Mouse (Mus musculus) limb, embryonic 12.5 days (tissue): ENCODE measurements around the gene Rxfp4. TPM values are rescaled to one million over a fixed set of nuclear protein-coding genes. Genes with fewer than 3 reads are reported as not detected.
A peak's percentile ranks its signal among the peaks of the same experiment; 100 is the strongest.

Experiments used
- ATAC-seq: fragments of 200-750 bp; cut with Nextera tagmentation; 2 replicates; pipeline ENCODE4 v1.8.0; 2017; ENCODE audit warnings: low read depth, moderate TSS enrichment; ENCODE audit not compliant: insufficient number of reproducible peaks, insufficient read depth, low FRiP score, low TSS enrichment
- H3K27ac ChIP-seq: fragments of 300-500 bp; sonication (generic); 2 replicates; pipeline ENCODE4 v1.5.1; 2016; ENCODE audit warnings: mild to moderate bottlenecking, moderate library complexity
- H3K27me3 ChIP-seq: fragments of 300-500 bp; sonication (generic); 2 replicates; pipeline ENCODE4 v1.6.1; 2016; ENCODE audit warnings: mild to moderate bottlenecking, moderate library complexity
- H3K36me3 ChIP-seq: fragments of 300-500 bp; sonication (generic); 2 replicates; pipeline ENCODE4 v1.6.1; 2016; ENCODE audit warnings: mild to moderate bottlenecking, moderate library complexity
- H3K4me1 ChIP-seq: fragments of 300-500 bp; sonication (generic); replicated peaks from 2 replicates; pipeline ENCODE4 v1.6.1; 2016
- H3K4me2 ChIP-seq: fragments of 300-500 bp; sonication (generic); 2 replicates; pipeline ENCODE4 v1.6.1; 2016; ENCODE audit warnings: mild to moderate bottlenecking, moderate library complexity
- H3K4me3 ChIP-seq: fragments of 300-500 bp; sonication (generic); replicated peaks from 2 replicates; pipeline ENCODE4 v1.5.1; 2016; ENCODE audit warnings: mild to moderate bottlenecking
- H3K9ac ChIP-seq: fragments of 300-500 bp; sonication (generic); replicated peaks from 2 replicates; pipeline ENCODE4 v1.6.1; 2016; ENCODE audit warnings: mild to moderate bottlenecking, moderate library complexity
- H3K9me3 ChIP-seq: fragments of 300-500 bp; sonication (generic); 2 replicates; pipeline ENCODE4 v1.6.1; 2016; ENCODE audit warnings: mild to moderate bottlenecking, moderate library complexity
- WGBS: fragments of 180-500 bp; shearing (Covaris S2); methylation state at CpG from one replicate; pipeline ENCODE4 v1.1.7; 2016; 5-methylcytosine and 5-hydroxymethylcytosine counted together
- polyA plus RNA-seq: library from polyadenylated mRNA; unstranded; fragments of >200 nt; fragmentation: Nextera tagmentation; extraction: Ambion mirVana; gene quantifications from 2 replicates; pipeline ENCODE4 v1.2.1, GENCODE M21; 2016

Rxfp4 gene
- polyA plus RNA-seq, 1 experiment from 2014 or later: not detected

DNA sequence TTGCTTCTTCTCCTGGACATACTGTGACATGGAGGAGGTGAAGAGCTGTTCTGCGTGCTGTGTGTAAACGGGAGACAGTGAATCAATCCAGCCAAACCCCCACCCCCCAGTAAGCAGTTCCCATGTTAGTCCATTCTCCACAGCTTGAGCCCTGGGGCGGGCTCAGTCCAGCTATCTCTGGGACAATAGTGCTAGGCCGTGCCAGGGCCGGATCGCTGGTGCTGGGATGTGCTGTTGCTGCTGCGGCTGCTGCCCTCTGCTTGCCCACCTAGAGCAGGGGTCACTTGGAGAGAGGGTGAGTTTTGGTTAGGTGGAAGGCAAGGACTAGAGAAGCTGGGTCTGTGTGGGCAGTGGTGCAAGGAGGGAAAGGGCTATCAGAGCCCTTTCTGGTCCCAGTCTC, 26.6 kb downstream of the Rxfp4 start:
- Histone ChIP-seq H3K27ac (no peak overlapping the region), H3K27me3 (no peaks in the 10 kb centered on the region), H3K36me3 (peaks cover 62% of the 10 kb centered on the region), H3K4me1 (peaks cover 31% of the 10 kb centered on the region), H3K9me3 (no peaks in the 10 kb centered on the region), H3K9ac (no peak overlapping the region; the same call in 1 of the 2 replicates), H3K4me2 (no peak overlapping the region), H3K4me3 (no peak overlapping the region)
- WGBS: 81% methylated on average over 7 of the region's 7 CpGs
- ATAC-seq: no peak

DNA sequence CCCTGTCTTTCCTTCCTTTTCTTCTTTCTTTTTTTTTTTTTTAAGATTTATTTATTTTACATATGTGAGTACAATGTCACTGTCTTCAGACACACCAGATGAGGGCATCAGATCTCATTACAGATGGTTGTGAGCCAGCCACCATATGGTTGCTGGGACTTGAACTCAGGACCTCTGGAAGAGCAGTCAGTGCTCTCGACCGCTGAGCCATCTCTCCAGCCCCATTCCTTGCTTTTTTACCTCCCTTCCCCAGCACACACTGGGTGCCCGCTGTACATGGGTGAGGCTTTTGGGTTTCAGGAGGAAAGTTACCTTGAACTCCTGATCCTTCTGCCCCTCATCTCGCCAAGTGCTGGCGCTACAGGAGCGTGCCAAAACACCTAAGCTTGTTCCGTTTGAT, 27.4 kb downstream of the Rxfp4 start:
- peaks cover 33% of the 10 kb centered on the region for H3K4me1 ChIP-seq

DNA sequence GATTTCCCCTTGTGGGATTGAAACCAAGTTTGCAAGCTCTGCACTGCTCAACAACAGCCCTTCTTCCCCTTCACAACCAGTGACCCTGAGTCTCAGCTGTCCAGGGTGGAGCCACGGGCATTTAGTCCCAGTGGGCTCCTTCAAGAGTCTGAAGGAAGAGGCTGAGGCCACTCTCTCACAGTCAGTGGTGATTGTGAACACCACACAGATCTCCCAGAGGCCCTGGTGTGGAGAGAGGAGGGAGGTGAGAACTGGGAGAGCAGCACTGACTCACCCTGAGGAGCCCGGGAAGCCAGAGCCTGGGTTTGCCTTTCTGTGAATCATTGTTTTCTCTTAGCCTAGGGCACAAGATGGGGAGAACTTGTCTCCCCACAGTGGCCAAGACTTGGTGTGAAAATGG, 28.0 kb downstream of the Rxfp4 start:
- WGBS: 61% methylated on average over 2 of the region's 2 CpGs
- peak overlapping the region; percentile 97 for H3K9ac ChIP-seq
- no peaks in the 10 kb centered on the region for H3K27me3 ChIP-seq
- H3K4me3 ChIP-seq: peak overlapping the region; percentile 87; the same call in 1 of the 2 replicates
- no peaks in the 10 kb centered on the region for H3K9me3 ChIP-seq
- no peak for ATAC-seq
- peak overlapping the region; percentile 96 for H3K4me2 ChIP-seq
- peaks cover 38% of the 10 kb centered on the region for H3K4me1 ChIP-seq
- peak overlapping the region; percentile 97; the same call in 1 of the 2 replicates for H3K27ac ChIP-seq
- H3K36me3 ChIP-seq: peaks cover 49% of the 10 kb centered on the region

More for the DNA sequence above, 27.4 kb downstream of the Rxfp4 start:
- Histone ChIP-seq H3K4me2 (no peak overlapping the region), H3K27me3 (no peaks in the 10 kb centered on the region), H3K36me3 (peaks cover 55% of the 10 kb centered on the region), H3K27ac (no peak overlapping the region), H3K9me3 (no peaks in the 10 kb centered on the region), H3K9ac (0 out of 2 replicates have a peak overlapping the region, but pooled peaks have one; percentile 14), H3K4me3 (no peak overlapping the region)
- ATAC-seq: no peak
- 89% methylated on average over 7 of the region's 7 CpGs for WGBS

DNA sequence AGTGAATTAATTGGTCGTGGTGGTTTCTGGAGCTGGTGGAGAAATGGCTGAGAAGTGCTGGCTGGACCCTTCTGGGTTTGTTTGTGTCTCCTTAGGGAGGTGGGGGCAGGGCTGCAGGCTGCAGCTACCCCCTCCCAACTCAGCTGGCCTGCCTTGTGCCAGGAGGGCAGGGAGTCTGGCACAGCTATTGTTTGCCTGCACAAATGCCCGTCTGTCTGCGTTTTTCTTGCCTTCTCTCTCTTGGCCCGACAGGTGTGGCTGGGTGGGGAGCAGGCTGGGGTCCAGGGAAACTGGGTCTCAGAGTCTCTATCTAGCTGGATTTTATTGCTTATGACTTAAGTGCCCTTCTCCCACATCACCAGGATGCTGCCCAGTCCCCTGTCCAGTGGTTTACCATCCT, 28.6 kb downstream of the Rxfp4 start:
- H3K4me2 ChIP-seq: peak overlapping the region; percentile 96
- H3K9me3 ChIP-seq: no peaks in the 10 kb centered on the region
- no peaks in the 10 kb centered on the region for H3K27me3 ChIP-seq
- H3K9ac ChIP-seq: peak overlapping the region; percentile 97; the same call in 1 of the 2 replicates
- peaks cover 42% of the 10 kb centered on the region for H3K4me1 ChIP-seq
- peak overlapping the region; percentile 87 for H3K4me3 ChIP-seq
- no peak for ATAC-seq
- H3K36me3 ChIP-seq: peaks cover 43% of the 10 kb centered on the region
- H3K27ac ChIP-seq: peak overlapping the region; percentile 97; the same call in 1 of the 2 replicates
- 39% methylated on average over 4 of the region's 4 CpGs for WGBS

DNA sequence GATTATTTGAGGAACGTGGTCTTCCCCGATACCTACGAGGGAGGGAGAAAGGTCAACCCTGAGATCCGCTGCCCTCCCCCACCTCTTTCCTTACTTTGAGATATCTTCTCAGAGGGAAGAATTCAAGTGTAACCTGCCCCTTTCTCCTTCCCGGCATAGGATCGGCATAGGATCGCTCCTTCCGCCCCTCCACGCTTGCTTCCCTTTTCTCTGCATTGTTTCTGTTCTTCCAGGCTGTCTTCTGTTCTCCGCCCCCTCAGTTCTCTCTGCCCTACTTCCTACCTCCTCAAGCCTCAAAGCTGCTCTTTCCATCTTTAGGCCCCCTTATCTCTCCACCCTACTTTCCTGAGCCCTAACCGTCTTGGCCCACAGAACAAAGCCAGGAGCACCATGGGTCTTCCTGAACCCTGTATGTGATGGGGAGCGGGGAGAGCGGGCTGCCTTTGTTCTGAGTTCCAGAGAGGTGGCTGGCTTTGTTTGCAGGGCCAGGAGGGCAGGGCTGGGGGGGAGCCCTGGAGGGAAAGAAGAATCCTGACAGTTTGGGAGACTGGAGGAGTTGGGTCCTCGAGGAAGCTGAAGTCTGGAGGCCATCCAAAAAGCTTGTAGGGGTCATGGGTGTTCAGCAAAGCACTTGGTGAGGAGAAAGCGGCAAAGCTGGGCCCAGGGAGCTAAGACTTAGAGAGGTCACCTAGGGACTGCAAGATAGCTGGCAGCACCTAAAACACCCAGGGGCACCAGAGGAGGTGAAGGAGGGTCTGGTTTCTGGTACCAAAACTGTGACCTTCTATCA, 29.4 kb downstream of the Rxfp4 start:
- no peak for ATAC-seq

DNA sequence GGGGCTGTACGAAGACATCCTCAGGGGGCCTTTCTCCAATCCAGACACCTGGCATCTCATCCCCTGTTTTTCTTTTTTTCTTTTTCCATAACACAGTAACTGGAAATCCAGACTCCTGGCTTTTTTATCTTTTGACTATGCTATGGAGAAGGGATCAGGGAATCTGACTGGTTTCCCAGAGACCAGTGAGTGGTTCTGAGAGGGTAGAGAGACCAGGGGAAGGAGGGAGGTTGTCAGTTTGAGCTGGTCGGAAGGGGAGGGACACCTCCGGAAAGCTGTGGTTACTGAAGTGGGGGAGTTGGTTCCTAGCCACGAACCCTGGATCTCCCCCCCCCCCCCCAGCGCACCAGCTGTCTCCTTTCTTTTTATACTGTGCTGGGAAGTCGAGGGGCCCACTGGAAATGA, 30.0 kb downstream of the Rxfp4 start:
- Histone ChIP-seq H3K9ac (peak overlapping the region; percentile 97), H3K4me3 (peak overlapping the region; percentile 87), H3K27me3 (no peaks in the 10 kb centered on the region), H3K36me3 (peaks cover 29% of the 10 kb centered on the region), H3K4me1 (peaks cover 42% of the 10 kb centered on the region), H3K4me2 (peak overlapping the region; percentile 96), H3K9me3 (no peaks in the 10 kb centered on the region), H3K27ac (peak overlapping the region; percentile 97)
- no peak for ATAC-seq
- under 1% methylated on average over 6 of the region's 6 CpGs for WGBS

More for the DNA sequence above, 29.4 kb downstream of the Rxfp4 start:
- no peaks in the 10 kb centered on the region for H3K9me3 ChIP-seq
- 5% methylated on average over 15 of the region's 15 CpGs for WGBS
- H3K4me2 ChIP-seq: peak overlapping the region; percentile 96
- peaks cover 35% of the 10 kb centered on the region for H3K36me3 ChIP-seq
- H3K4me1 ChIP-seq: peaks cover 42% of the 10 kb centered on the region
- peak overlapping the region; percentile 87 for H3K4me3 ChIP-seq
- H3K27ac ChIP-seq: peak overlapping the region; percentile 97
- peak overlapping the region; percentile 97 for H3K9ac ChIP-seq
- no peaks in the 10 kb centered on the region for H3K27me3 ChIP-seq

DNA sequence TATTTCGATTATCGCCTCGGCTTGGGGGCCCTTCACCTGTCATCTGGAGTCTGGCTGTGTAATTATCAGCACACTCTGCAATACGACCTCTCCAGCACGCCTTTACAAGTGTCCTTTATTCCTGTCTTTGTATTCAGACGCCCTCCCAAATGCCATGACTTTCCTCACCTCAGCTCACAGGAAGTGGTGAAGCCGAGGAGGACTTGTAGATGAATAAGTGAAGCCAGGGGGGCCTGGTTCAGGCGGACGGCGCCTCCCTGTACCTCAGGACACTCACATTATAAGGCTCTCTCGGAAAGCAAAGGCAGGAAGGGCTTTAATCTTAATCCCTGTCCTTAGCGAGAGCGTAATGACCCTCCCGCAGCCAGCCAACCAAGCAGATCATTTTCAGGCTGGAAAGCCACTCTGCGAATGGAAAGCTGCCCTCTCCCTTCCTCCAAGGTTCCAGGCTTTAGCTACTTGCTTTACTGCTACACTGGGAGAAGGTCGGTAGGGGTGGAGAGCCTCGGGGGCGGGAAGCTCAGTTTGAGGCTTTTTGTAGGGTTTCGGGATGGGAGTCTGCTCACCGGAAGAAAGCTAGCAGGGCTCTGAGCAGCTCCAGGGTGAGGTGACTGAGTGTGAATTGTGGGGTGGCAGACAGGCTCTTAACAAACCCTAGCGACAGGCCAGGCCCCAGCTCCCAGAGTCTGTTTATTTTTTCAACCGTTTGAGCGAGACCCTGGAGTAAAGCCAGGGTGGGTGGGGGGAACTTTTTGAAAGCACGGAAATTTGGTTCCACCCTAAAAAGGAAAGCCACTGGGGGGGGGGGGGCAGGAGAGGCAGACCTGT, 30.6 kb downstream of the Rxfp4 start:
- H3K27ac ChIP-seq: peak overlapping the region; percentile 97
- peaks cover 42% of the 10 kb centered on the region for H3K4me1 ChIP-seq
- peak overlapping the region; percentile 97 for H3K9ac ChIP-seq
- H3K9me3 ChIP-seq: no peaks in the 10 kb centered on the region
- H3K4me3 ChIP-seq: peak overlapping the region; percentile 87
- H3K36me3 ChIP-seq: peaks cover 26% of the 10 kb centered on the region
- WGBS: under 1% methylated on average over 24 of the region's 24 CpGs
- H3K4me2 ChIP-seq: peak overlapping the region; percentile 96
- no peak for ATAC-seq
- H3K27me3 ChIP-seq: no peaks in the 10 kb centered on the region

DNA sequence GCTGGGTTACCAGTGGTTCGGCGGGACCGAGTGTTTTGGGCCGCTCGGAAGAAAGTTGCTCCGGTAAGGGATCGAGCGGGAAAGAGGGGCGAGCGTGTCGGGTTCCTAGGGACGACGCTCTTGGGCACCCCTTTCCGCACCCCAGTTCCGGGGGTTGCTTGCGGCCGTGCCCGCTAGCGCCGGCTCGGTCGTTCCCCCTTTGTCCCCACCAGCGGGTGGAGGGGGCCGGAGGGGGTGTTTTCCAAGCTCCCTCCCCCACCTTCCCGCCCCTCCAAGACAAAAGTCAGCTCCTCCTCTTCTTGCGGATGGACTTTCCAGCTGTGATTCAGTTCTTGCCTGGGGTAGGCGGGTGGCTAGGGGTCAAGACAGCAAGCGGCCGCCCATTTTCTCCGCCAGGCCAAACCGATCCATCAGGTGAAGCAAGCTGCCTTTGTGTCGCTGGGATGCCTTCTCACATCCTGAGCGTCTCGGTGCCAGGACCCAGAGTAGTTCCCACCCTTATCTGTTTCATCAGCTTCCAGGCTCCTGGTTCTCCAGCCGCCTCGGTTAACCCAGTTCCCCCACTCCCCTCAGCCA, 31.3 kb downstream of the Rxfp4 start:
- H3K9ac ChIP-seq: peak overlapping the region; percentile 97
- peaks cover 19% of the 10 kb centered on the region for H3K36me3 ChIP-seq
- no peaks in the 10 kb centered on the region for H3K9me3 ChIP-seq
- 0% methylated on average over 31 of the region's 36 CpGs for WGBS
- peaks cover 42% of the 10 kb centered on the region for H3K4me1 ChIP-seq
- peak overlapping the region; percentile 96 for H3K4me2 ChIP-seq
- ATAC-seq: 0 out of 2 replicates have a peak, but pooled peaks have one; percentile 4
- H3K4me3 ChIP-seq: peak overlapping the region; percentile 87
- H3K27me3 ChIP-seq: peaks cover 3% of the 10 kb centered on the region; the same call in 1 of the 2 replicates
- H3K27ac ChIP-seq: peak overlapping the region; percentile 97

DNA sequence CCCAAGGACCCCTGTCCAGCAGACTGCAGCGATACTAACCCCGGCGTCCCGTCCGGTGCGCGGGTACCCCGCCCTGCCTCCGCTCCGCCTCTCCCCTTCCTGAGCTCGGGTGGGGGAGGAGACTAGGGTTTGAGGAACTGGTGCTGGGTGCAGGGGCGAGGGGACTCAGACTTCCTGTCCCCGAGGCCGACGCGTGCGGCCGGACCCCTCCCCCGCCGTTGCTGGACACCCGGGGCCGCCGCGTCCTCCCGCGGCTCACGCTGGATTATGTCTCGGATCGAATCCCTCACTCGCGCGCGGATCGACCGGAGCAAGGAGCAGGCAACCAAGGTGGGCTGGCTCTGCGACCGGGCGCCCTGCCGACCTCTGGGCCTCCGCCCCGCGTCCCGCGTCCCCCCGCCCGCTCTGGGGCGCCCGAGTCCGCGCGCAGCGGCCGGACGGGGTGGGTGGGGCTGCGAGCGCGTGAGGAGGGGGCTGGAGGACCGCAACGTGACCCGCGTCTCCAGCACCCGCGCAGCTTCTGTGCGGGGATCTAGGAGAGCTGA, 31.9 kb downstream of the Rxfp4 start:
- WGBS: under 1% methylated on average over 64 of the region's 64 CpGs

DNA sequence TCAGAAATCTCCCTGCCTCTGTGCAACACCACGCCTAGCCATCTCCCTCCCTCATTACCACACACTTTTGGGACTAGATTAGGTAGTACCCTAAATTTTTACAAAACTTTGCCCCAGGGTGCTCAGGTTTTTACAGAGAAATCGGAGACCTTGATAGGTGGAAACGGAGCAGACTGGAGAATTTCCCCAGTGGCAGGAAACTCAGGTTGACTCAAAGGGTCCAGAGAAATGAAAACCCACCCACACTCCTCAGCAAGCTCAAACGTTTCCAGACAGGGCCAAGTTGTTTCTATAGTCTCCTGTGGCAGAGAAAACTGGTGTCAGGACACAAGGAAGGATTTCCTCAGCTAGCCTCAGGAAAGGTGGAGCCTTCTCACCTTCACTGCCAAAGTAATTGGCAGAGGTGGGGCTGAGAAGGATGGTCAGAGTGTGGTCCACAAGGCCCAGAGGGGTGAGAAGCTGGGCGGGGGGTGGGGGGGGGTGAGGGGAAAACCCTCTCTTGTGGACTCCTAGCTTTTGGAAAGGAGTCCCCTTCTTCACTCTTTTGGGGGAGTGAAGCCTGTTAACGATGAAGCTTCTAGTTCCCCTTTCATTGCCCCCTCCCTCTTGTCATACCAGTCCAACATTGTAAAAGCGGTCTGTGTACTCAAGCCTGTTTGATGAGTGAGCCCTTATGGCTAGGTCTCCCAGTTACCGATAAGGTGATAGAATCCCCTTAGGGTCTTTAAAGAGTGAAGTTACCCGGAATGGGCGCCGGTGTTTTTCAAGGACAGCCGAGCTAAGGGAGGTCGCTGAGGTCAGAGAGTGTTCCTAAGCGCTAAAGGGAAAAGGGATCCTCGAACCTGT, 32.6 kb downstream of the Rxfp4 start:
- ATAC-seq: no peak
- Histone ChIP-seq H3K27me3 (peaks cover 9% of the 10 kb centered on the region; the same call in 1 of the 2 replicates), H3K4me1 (peaks cover 32% of the 10 kb centered on the region), H3K4me3 (peak overlapping the region; percentile 87), H3K9ac (peak overlapping the region; percentile 97), H3K27ac (peak overlapping the region; percentile 97), H3K4me2 (peak overlapping the region; percentile 96), H3K36me3 (peaks cover 8% of the 10 kb centered on the region; the same call in 1 of the 2 replicates), H3K9me3 (no peaks in the 10 kb centered on the region)
- 7% methylated on average over 15 of the region's 15 CpGs for WGBS

More for the DNA sequence above, 31.9 kb downstream of the Rxfp4 start:
- Histone ChIP-seq H3K9ac (peak overlapping the region; percentile 97), H3K27ac (peak overlapping the region; percentile 97), H3K36me3 (peaks cover 14% of the 10 kb centered on the region), H3K4me1 (peaks cover 37% of the 10 kb centered on the region), H3K4me2 (peak overlapping the region; percentile 96), H3K4me3 (peak overlapping the region; percentile 87), H3K27me3 (peaks cover 9% of the 10 kb centered on the region; the same call in 1 of the 2 replicates), H3K9me3 (no peaks in the 10 kb centered on the region)
- peak; percentile 44 for ATAC-seq
